Mouse (Mus musculus) small intestine, adult 2 months (tissue): Measurements from ENCODE around the gene Robo2. TPM values are rescaled to one million over a fixed set of nuclear protein-coding genes. Genes with fewer than 3 reads are reported as not detected.

ENCODE experiments used
- H3K27ac ChIP-seq: fragments of 200-500 bp; 2 replicates; pipeline ENCODE4 v1.5.1; 2012; ENCODE audit warnings: low read depth, low read length, control low read depth, inconsistent platforms; ENCODE audit not compliant: insufficient read depth
- H3K27me3 ChIP-seq: fragments of 200-500 bp; 2 replicates; pipeline ENCODE4 v1.6.1; 2012; ENCODE audit warnings: mild to moderate bottlenecking, moderate library complexity, low read length, inconsistent platforms; ENCODE audit not compliant: control insufficient read depth, insufficient read depth
- H3K36me3 ChIP-seq: fragments of 200-500 bp; 2 replicates; pipeline ENCODE4 v1.6.1; 2012; ENCODE audit warnings: mild to moderate bottlenecking, low read length, control low read depth, inconsistent platforms; ENCODE audit not compliant: control insufficient read depth, insufficient read depth
- H3K4me1 ChIP-seq: fragments of 200-500 bp; 2 replicates; pipeline ENCODE4 v1.6.1; 2012; ENCODE audit warnings: low read length, inconsistent platforms, mixed read lengths; ENCODE audit not compliant: control insufficient read depth, insufficient read depth, insufficient read length
- H3K4me3 ChIP-seq: fragments of 200-500 bp; 2 replicates; pipeline ENCODE4 v1.5.1; 2012; ENCODE audit warnings: low read depth, mild to moderate bottlenecking, control low read depth, inconsistent platforms, low read length, moderate library complexity
- CTCF ChIP-seq: fragments of 200-500 bp; IDR thresholded peaks from 2 replicates; pipeline ENCODE4 v1.5.1; 2012; ENCODE audit warnings: low read depth, mild to moderate bottlenecking, control low read depth, inconsistent platforms, low read length, moderate library complexity, mixed read lengths; ENCODE audit not compliant: insufficient replicate concordance, insufficient read length; ENCODE audit errors: extremely low read depth
- POLR2A ChIP-seq: fragments of 200-500 bp; IDR thresholded peaks from 2 replicates; pipeline ENCODE4 v1.6.1; 2012; ENCODE audit warnings: low read depth, mild to moderate bottlenecking, control low read depth, inconsistent platforms, low read length, moderate library complexity
- WGBS: fragments of 180-500 bp; shearing (Covaris S2); methylation state at CpG from one replicate; pipeline ENCODE4 v1.1.7; 2018; 5-methylcytosine and 5-hydroxymethylcytosine counted together
- polyA plus RNA-seq: library from polyadenylated mRNA; depleted of rRNA; stranded (reverse); fragments of >200 nt; gene quantifications from 2 replicates; pipeline ENCODE4 v1.2.3, GENCODE M21; 2012

Gene Robo2
- polyA plus RNA-seq, 1 experiment: 1.9 TPM

DNA sequence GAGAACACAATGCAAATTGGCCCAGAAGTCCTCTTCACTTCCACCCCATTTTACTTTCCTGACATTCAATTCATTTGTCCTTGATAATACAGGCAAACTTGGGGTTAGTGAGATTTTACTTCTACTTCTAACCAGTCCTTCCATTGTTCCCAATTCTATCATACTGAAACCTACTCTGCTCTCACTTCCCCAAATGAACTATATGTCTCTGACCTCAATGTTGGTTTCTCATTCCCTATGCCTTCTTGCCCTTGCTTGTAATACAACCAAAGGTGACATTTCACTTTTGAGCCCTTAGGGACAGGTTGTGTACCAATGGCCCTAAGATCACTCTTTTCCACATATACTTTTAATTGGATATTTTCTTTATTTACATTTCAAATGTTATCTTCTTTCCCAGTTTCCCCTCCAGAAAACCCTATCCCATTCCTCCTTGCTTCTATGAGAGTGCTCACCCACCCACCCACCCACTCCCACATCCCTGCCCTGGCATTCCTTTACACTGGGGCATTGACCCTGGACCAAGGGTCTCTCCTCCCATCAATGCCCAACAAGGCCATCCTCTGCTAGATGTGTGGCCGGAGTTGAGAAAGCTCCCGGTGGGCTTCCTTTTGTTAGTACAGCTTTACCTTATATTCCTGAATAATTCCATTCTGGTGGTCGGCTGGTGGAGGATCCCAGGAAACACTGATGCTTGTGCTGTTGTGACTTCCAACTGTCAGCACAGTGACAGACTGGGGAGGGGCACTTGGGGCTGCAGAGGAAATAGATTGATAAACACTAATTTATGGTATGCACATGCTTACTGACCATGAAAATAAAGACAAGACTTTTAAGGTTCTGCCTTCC, 453.7 kb downstream of the Robo2 start:
- Histone ChIP-seq H3K4me1 (no peaks in the 10 kb centered on the region), H3K27me3 (no peaks in the 10 kb centered on the region), H3K36me3 (no peaks in the 10 kb centered on the region), H3K27ac (no peak overlapping the region), H3K4me3 (no peak overlapping the region)
- 84% methylated on average over 3 of the region's 3 CpGs for WGBS
- no peak for TF ChIP-seq CTCF
- no peak for TF ChIP-seq POLR2A

DNA sequence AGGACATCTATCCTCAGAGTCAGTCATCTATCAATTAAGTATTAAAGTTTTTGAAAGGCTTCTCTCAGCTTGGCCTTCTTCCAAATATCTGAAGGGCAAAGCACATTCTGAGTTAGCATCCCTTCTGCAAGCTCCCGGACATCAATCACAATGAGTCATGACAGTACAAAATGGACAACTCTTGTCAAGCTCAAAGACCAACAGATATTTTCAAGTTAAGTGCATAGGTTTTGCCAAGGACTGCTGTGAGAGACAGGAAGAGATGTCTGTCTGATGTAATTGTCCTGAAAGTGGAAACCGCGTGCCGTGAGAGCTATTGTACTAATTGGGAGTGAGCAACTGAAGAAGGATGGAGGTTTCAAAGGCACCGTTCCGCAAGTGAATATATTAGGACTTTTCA, 465.5 kb downstream of the Robo2 start:
- Histone ChIP-seq H3K4me1 (no peaks in the 10 kb centered on the region), H3K36me3 (no peaks in the 10 kb centered on the region), H3K27ac (no peak overlapping the region), H3K4me3 (no peak overlapping the region), H3K27me3 (no peaks in the 10 kb centered on the region)
- 93% methylated on average over 6 of the region's 6 CpGs for WGBS
- TF ChIP-seq CTCF (no peak), POLR2A (no peak)

DNA sequence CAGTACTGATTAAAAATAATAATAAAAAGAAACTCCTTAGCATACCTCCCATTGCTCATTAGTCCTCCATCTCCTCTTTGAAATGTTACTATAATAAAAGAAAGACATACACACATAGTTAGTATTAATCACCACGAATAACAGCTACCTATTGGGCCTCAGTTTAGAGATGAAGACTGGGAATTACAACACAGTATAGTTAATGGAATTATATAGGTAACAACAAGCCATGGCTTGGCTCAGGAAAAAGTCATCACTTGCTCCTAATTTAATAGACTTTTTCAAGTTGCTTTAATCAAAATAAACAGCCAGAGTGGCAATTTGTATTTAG, 471.4 kb downstream of the Robo2 start:
- H3K36me3 ChIP-seq: no peaks in the 10 kb centered on the region
- no peak overlapping the region for H3K27ac ChIP-seq
- TF ChIP-seq POLR2A (no peak), CTCF (no peak)
- H3K4me1 ChIP-seq: no peaks in the 10 kb centered on the region
- WGBS: 61% methylated on average over 1 of the region's 1 CpGs
- H3K4me3 ChIP-seq: no peak overlapping the region
- no peaks in the 10 kb centered on the region for H3K27me3 ChIP-seq

DNA sequence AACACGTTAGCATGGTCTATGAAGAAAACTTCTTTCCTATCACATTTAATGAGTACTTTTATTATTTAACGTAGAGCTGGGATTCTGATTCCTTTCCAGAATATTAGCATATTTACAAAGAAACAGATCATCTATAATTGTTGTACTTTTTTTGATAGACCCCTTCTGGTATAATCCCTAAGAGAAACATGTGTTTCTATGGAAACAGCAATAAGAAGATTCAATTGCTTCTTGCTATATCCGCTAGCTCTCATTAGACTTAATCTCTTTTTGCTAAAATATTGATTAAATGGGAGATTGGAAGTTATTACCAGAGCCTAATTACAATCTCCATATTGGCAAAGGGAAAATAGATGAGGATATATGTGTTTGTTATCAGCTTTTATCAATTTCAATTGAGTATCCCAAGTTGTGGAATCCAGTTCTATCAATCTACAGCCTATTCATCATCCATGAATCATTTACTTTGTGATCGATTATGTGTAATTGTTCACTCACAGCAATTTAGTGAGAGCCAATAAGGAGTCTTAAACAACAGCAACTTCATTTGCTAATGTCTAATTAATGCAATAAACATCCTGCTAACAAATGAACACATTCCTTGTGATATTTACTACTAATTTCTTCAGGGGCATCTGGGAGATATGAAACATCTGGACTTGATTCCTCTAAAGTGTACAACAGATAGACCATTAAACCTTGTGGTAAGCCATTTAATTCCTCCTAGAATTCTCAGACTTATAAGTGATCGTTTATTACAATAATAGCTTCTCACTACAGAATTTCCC, 472.0 kb downstream of the Robo2 start:
- 75% methylated on average over 5 of the region's 5 CpGs for WGBS
- Histone ChIP-seq H3K36me3 (no peaks in the 10 kb centered on the region), H3K4me1 (no peaks in the 10 kb centered on the region), H3K4me3 (no peak overlapping the region), H3K27ac (no peak overlapping the region), H3K27me3 (no peaks in the 10 kb centered on the region)
- TF ChIP-seq POLR2A (no peak), CTCF (no peak)

DNA sequence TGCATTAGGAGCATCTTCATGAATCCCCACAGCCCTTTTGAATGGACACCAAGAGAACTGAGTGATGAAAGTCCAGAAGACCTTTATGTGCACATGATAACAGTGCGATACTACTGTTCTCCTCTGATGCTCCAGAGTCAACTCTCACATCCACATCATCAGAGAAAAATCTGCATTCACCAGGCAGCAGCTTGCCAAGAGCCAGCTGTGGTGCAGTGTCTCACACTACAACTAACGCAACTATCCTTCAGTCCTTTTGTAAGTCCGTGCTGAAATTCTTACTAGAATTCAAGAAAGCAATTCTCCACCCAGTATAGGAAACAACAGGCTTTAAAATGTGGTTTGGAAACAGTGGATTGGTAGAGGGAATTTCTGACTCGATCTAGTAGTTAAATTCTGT, 481.3 kb downstream of the Robo2 start:
- 82% methylated on average over 4 of the region's 4 CpGs for WGBS
- Histone ChIP-seq H3K27ac (no peak overlapping the region), H3K4me3 (no peak overlapping the region), H3K36me3 (no peaks in the 10 kb centered on the region), H3K4me1 (no peaks in the 10 kb centered on the region), H3K27me3 (no peaks in the 10 kb centered on the region)
- TF ChIP-seq POLR2A (no peak), CTCF (no peak)

DNA sequence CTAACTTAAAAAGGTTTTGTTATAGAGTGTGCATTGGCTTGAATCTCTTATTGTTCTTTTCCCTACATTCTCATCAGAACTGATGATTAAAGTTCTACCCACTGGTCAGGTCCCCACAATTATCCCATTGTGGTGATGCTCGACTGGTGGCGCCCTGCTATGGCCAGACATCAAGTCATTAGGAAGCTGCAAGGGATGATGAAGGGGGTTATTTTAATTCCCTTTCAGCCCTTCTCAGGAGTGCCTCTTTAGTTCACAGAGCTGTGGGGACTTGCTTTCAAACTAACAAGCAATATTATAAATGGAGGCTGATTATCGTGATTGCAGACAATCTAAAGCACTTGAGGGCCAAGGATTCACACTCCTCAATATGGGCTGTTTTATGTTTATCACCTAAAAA, 484.1 kb downstream of the Robo2 start:
- no peak overlapping the region for H3K4me3 ChIP-seq
- no peaks in the 10 kb centered on the region for H3K27me3 ChIP-seq
- TF ChIP-seq CTCF (no peak), POLR2A (no peak)
- H3K36me3 ChIP-seq: no peaks in the 10 kb centered on the region
- WGBS: 91% methylated on average over 3 of the region's 3 CpGs
- H3K27ac ChIP-seq: no peak overlapping the region
- no peaks in the 10 kb centered on the region for H3K4me1 ChIP-seq

DNA sequence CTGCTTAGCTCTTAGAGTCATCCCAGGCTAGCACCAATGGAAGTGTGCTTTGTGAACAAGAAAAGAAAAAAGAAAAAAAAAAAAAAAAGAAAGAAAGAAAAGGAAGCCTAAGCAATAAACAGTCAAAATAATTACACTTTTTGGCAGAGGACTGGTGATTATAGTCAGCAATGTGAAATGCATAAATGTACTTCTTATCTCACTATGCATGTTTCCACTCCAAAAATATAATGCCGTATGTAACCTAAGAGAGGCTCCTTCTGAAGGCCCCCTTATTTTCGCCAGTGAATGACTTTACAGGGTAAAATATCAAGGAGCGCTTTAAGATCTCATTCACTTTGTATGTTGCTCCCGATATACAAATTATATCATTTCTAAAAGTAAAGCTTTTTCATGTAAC, 496.2 kb downstream of the Robo2 start:
- WGBS: 88% methylated on average over 4 of the region's 4 CpGs
- Histone ChIP-seq H3K27me3 (no peaks in the 10 kb centered on the region), H3K36me3 (no peaks in the 10 kb centered on the region), H3K27ac (no peak overlapping the region), H3K4me1 (no peaks in the 10 kb centered on the region), H3K4me3 (no peak overlapping the region)
- TF ChIP-seq POLR2A (no peak), CTCF (no peak)
